Mouse (Mus musculus): ENCODE data around the gene Ifnar1. TPM values are rescaled to one million over a fixed set of nuclear protein-coding genes. Genes with fewer than 3 reads are reported as not detected.

Ifnar1 gene
- total RNA-seq, 2 experiments from 2014 or later, result 83.8 to 92.7 TPM

Small RNAs within 50 kb of the gene (microRNA-seq; reads per million reads assigned to microRNA genes)
- gene Mir6367, result not detected

Other genes with a start within 250 kb of the Ifnar1 start
- gene Olig1, start 215.5 kb upstream of the Ifnar1 start, total RNA-seq (2021), result 100 to 1,000 TPM in 1 of 2 experiments, 10 to 100 TPM in 1; 95.9 to 102 TPM
- gene Ifnar2, start 112.5 kb upstream of the Ifnar1 start, total RNA-seq (2021), result 10 to 100 TPM; 26.5 to 28.6 TPM
- gene Gm21970, start 93.5 kb upstream of the Ifnar1 start, total RNA-seq (2021), result not detected
- 1 to 10 TPM; 7.0 to 7.8 TPM for gene Il10rb, start 79.1 kb upstream of the Ifnar1 start, total RNA-seq (2021)
- gene Ifngr2, start 61.8 kb downstream of the Ifnar1 start, total RNA-seq (2021), result 10 to 100 TPM; 88.8 to 89.4 TPM
- gene Tmem50b, start 112.6 kb downstream of the Ifnar1 start, total RNA-seq (2021), result 10 to 100 TPM; 76.3 to 77.4 TPM
- 1 to 10 TPM; 1.8 to 2.8 TPM for gene Dnajc28, start 133.8 kb downstream of the Ifnar1 start, total RNA-seq (2021)
- gene Gart, start 161.7 kb downstream of the Ifnar1 start, total RNA-seq (2021), result 10 to 100 TPM; 58.8 to 60.1 TPM
- 100 to 1,000 TPM; 252 to 257 TPM for gene Son, start 162.3 kb downstream of the Ifnar1 start, total RNA-seq (2021)
- gene Donson, start 203.5 kb downstream of the Ifnar1 start, total RNA-seq (2021), result 10 to 100 TPM; 32.8 to 37.1 TPM
- 10 to 100 TPM; 94.0 to 95.0 TPM for gene Cryzl1, start 243.7 kb downstream of the Ifnar1 start, total RNA-seq (2021)
- 100 to 1,000 TPM; 200 to 212 TPM for gene Itsn1, start 244.0 kb downstream of the Ifnar1 start, total RNA-seq (2021)